12 mouse cellular contexts compared by ENCODE assay signal in genomic region chr9:122241812-122242400, GRCm38 (mm10). TPM values are rescaled to one million over a fixed set of nuclear protein-coding genes. Genes with fewer than 3 reads are reported as not detected.
A peak's percentile ranks its signal among the peaks of the same experiment; 100 is the strongest.
DNase-seq lines count a peak whose midpoint lies in the region; ATAC-seq lines count a peak whose summit lies in the region.
"Had no signal": no experiment of that assay in that cellular context is flagged by ENCODE, and none has a peak within 500 bp of the region (broad histone marks: within the 10 kb centered on the region; RNA-seq: fewer than 3 reads in every experiment).

No protein-coding gene starts in this region.

- peaks cover 14% of the 10 kb centered on the region for H3K36me3 ChIP-seq in hindbrain, embryonic 13.5 days
- no peaks in the 10 kb centered on the region; the same call in none of the 2 replicates for H3K36me3 ChIP-seq in hindbrain, embryonic 10.5 days
- 0 out of 2 replicates have a peak, but pooled peaks cover 3% of the 10 kb centered on the region for H3K36me3 ChIP-seq in hindbrain, embryonic 16.5 days (ENCODE audit: control insufficient read depth, insufficient read depth, low read length)

- peak overlapping the region; percentile 55 for H3K27ac ChIP-seq in hindbrain, embryonic 13.5 days
- no peak overlapping the region for H3K27ac ChIP-seq in hindbrain, embryonic 10.5 days
- H3K27ac ChIP-seq in hindbrain, embryonic 16.5 days (ENCODE audit: low read depth, low read length) = peak overlapping the region; percentile 9; the same call in 1 of the 2 replicates
- H3K27ac ChIP-seq: limb, embryonic 13.5 days had no signal

- peaks cover 17% of the 10 kb centered on the region for H3K4me1 ChIP-seq in hindbrain, embryonic 13.5 days (replicated peaks)
- peaks cover 36% of the 10 kb centered on the region for H3K4me1 ChIP-seq in hindbrain, embryonic 10.5 days (replicated peaks)
- peaks cover 4% of the 10 kb centered on the region for H3K4me1 ChIP-seq in hindbrain, embryonic 16.5 days (ENCODE audit: control insufficient read depth, insufficient read depth, low read depth, low read length)

- H3K9me3 ChIP-seq in hindbrain, embryonic 13.5 days = no peaks in the 10 kb centered on the region
- H3K9me3 ChIP-seq in hindbrain, embryonic 10.5 days = no peaks in the 10 kb centered on the region
- H3K9me3 ChIP-seq in hindbrain, embryonic 16.5 days (ENCODE audit: control insufficient read depth, low read length) = no peaks in the 10 kb centered on the region
- H3K9me3 ChIP-seq: limb, embryonic 13.5 days; megakaryocyte, embryonic 14.5 days had no signal

- ATAC-seq in hindbrain, embryonic 13.5 days (ENCODE audit: low FRiP score) = no peak; the same call in 1 of the 2 replicates
- peak; percentile 71 for ATAC-seq in hindbrain, embryonic 16.5 days

- H3K4me3 ChIP-seq in hindbrain, embryonic 13.5 days = no peak overlapping the region
- H3K4me3 ChIP-seq in hindbrain, embryonic 10.5 days = no peak overlapping the region
- no peak overlapping the region for H3K4me3 ChIP-seq in hindbrain, embryonic 16.5 days (ENCODE audit: low read length)
- H3K4me3 ChIP-seq: limb, embryonic 13.5 days; megakaryocyte, embryonic 14.5 days had no signal

- no peak overlapping the region for H3K4me2 ChIP-seq in hindbrain, embryonic 13.5 days
- H3K4me2 ChIP-seq in hindbrain, embryonic 16.5 days (ENCODE audit: low read length) = no peak overlapping the region
- H3K4me2 ChIP-seq: limb, embryonic 13.5 days had no signal

- peak; percentile 9 for DNase-seq in cerebellum, adult 18-20 months
- no peak for DNase-seq in cerebellum, adult 8-10 months
- DNase-seq in hindbrain, embryonic 10.5 days (ENCODE audit: low spot score) = no peak
- peak; percentile 29 for DNase-seq in CD4-positive, CD25-positive, alpha-beta regulatory T cell, adult 2 months (ENCODE audit: low read depth, low spot score)
- no peak for DNase-seq in layer of hippocampus, postnatal 10 days (ENCODE audit: low spot score in 2 of 2)
- no peak for DNase-seq in adrenal gland, postnatal 14 days
- DNase-seq: lung, adult 2 months; right cerebral cortex, postnatal 25 days had no signal

- 0 out of 2 replicates have a peak, but pooled peaks cover 5% of the 10 kb centered on the region for H3K27me3 ChIP-seq in hindbrain, embryonic 13.5 days
- H3K27me3 ChIP-seq in hindbrain, embryonic 10.5 days (ENCODE audit: insufficient read depth, poor library complexity, severe bottlenecking) = peaks cover 20% of the 10 kb centered on the region
- H3K27me3 ChIP-seq in hindbrain, embryonic 16.5 days (replicated peaks; ENCODE audit: control insufficient read depth, insufficient read depth, low read length) = no peaks in the 10 kb centered on the region

- WGBS in hindbrain, embryonic 13.5 days = 63% methylated on average over 10 of the region's 10 CpGs
- 58% methylated on average over 10 of the region's 10 CpGs for WGBS in hindbrain, embryonic 10.5 days
- 60% methylated on average over 10 of the region's 10 CpGs for WGBS in hindbrain, embryonic 16.5 days

- H3K9ac ChIP-seq in hindbrain, embryonic 13.5 days = no peak overlapping the region
- H3K9ac ChIP-seq in hindbrain, embryonic 16.5 days (ENCODE audit: low read depth, low read length) = no peak overlapping the region
- H3K9ac ChIP-seq: limb, embryonic 13.5 days had no signal

RNA-seq across cellular contexts. Expression of gene Ano10, which starts 52.3 kb away (rescaled TPM):
- polyA plus RNA-seq in hindbrain, embryonic 13.5 days (2015; fragmentation: Nextera tagmentation; extraction: Ambion mirVana) = 48.7 and 49.7 TPM in 2 replicates
- polyA plus RNA-seq in hindbrain, embryonic 10.5 days (2016; fragmentation: Nextera tagmentation; extraction: Ambion mirVana) = 38.2 and 46.9 TPM in 2 replicates
- polyA plus RNA-seq in hindbrain, embryonic 16.5 days (2015; fragmentation: Nextera tagmentation; extraction: Ambion mirVana) = 41.8 and 43.6 TPM in 2 replicates
- 10 to 100 TPM; 30.6 to 35.2 TPM for total RNA-seq in layer of hippocampus, postnatal 10 days (2021)
- 49.5 and 56.7 TPM in 2 replicates for total RNA-seq in adrenal gland, postnatal 14 days (2021)

Comparison
In these comparisons a context has a peak if more than half of its experiments do, and no peak if none do; other contexts are left out.
1. DNase-seq: peak in cerebellum, adult 18-20 months (2 of 2) and CD4-positive, CD25-positive, alpha-beta regulatory T cell, adult 2 months (single experiment); none in cerebellum, adult 8-10 months (single experiment), hindbrain, embryonic 10.5 days (single experiment), layer of hippocampus, postnatal 10 days (0 of 2) and adrenal gland, postnatal 14 days (single experiment).